Mouse (Mus musculus): Measurements from ENCODE around the gene Reg2. TPM values are rescaled to one million over a fixed set of nuclear protein-coding genes. Genes with fewer than 3 reads are reported as not detected.

Reg2 gene
- polyA plus RNA-seq, 1 experiment from 2014 or later: not detected

Other genes with a start within 250 kb of the Reg2 start
- not detected in 2 replicates for gene Reg3b, start 25.0 kb upstream of the Reg2 start, polyA plus RNA-seq (2016; fragmentation: Nextera tagmentation; extraction: Ambion mirVana)
- gene Reg3d, start 16.8 kb upstream of the Reg2 start, polyA plus RNA-seq (2016; fragmentation: Nextera tagmentation; extraction: Ambion mirVana): not detected in 2 replicates
- gene Reg3a, start 14.9 kb upstream of the Reg2 start, polyA plus RNA-seq (2016; fragmentation: Nextera tagmentation; extraction: Ambion mirVana): not detected in 2 replicates
- gene Reg1, start 27.1 kb downstream of the Reg2 start, polyA plus RNA-seq (2016; fragmentation: Nextera tagmentation; extraction: Ambion mirVana): not detected in 2 replicates
- gene Reg3g, start 73.2 kb downstream of the Reg2 start, polyA plus RNA-seq (2016; fragmentation: Nextera tagmentation; extraction: Ambion mirVana): not detected in 2 replicates